Mouse (Mus musculus): ENCODE measurements around the gene Cap2. TPM values are rescaled to one million over a fixed set of nuclear protein-coding genes. Genes with fewer than 3 reads are reported as not detected.

The Cap2 gene
- polyA plus RNA-seq, 1 experiment from 2014 or later, result 15.9 TPM

DNA sequence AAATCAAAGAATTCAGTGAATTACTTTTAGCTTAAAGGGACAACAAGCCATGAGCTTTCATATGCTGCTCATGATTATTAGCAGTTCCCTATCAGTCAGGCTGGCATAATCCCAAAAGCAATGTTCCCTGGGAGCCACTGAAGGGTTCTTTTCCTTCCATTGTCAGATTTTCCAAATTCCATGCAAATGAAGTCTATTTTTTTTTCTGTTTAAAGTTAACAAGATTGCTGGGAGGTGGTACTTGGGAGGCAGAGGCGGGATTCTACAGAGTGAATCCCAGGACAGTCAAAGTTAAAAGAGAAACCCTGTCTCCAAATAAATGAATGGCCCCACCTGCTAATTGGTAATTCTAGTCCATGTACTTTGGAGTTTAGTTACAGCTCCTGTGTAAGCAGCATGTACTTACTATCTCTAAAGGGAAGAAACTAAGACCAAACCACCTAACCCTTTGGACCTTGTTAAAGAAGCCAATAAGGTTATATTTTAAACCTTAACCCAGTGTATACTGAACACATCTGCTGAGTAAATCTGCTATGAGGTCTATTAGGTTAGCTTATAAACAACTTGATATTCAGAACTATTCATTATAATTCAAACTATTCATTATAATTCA lies 193.8 kb downstream of the Cap2 start:
- Histone ChIP-seq H3K27ac (ENCODE audit: low read length) (no peak overlapping the region), H3K4me3 (ENCODE audit: low read depth, low read length) (no peak overlapping the region), H3K9ac (ENCODE audit: low read depth, low read length) (no peak overlapping the region), H3K9me3 (replicated peaks; ENCODE audit: control insufficient read depth, low read length, poor library complexity, severe bottlenecking) (no peaks in the 10 kb centered on the region), H3K4me1 (ENCODE audit: control insufficient read depth, insufficient read depth, low read length) (no peaks in the 10 kb centered on the region), H3K27me3 (ENCODE audit: control insufficient read depth, insufficient read depth, low read depth, low read length) (no peaks in the 10 kb centered on the region), H3K4me2 (ENCODE audit: low read length) (no peak overlapping the region), H3K36me3 (ENCODE audit: control insufficient read depth, insufficient read depth, low read length) (peaks cover 7% of the 10 kb centered on the region; the same call in 1 of the 2 replicates)
- ATAC-seq, result no peak
- WGBS, result 44% methylated on average over 1 of the region's 1 CpGs

DNA sequence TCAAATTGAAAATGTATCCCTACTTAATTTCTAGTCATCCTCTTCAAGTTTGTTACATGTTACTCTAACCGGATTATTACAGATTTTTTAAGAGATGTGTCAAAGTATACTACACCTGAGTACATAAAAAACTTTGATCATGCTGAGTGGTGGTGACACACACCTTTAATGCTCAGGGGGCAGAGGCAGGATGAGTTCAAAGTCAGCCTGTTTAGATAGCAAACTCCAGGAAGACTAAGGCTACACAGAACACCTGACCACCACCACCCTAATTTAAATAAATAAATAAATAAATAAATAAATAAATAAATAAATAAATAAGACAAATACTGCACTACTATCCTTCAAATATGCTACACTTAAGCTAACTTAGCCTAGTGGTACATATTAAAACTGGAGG lies 194.3 kb downstream of the Cap2 start:
- Histone ChIP-seq H3K4me1 (ENCODE audit: control insufficient read depth, insufficient read depth, low read length) (no peaks in the 10 kb centered on the region), H3K27ac (ENCODE audit: low read length) (no peak overlapping the region), H3K9me3 (replicated peaks; ENCODE audit: control insufficient read depth, low read length, poor library complexity, severe bottlenecking) (no peaks in the 10 kb centered on the region), H3K27me3 (ENCODE audit: control insufficient read depth, insufficient read depth, low read depth, low read length) (no peaks in the 10 kb centered on the region), H3K9ac (ENCODE audit: low read depth, low read length) (no peak overlapping the region), H3K4me2 (ENCODE audit: low read length) (no peak overlapping the region), H3K36me3 (ENCODE audit: control insufficient read depth, insufficient read depth, low read length) (peaks cover 6% of the 10 kb centered on the region; the same call in 1 of the 2 replicates), H3K4me3 (ENCODE audit: low read depth, low read length) (no peak overlapping the region)
- ATAC-seq, result no peak
- WGBS, result 98% methylated on average over 1 of the region's 1 CpGs

DNA sequence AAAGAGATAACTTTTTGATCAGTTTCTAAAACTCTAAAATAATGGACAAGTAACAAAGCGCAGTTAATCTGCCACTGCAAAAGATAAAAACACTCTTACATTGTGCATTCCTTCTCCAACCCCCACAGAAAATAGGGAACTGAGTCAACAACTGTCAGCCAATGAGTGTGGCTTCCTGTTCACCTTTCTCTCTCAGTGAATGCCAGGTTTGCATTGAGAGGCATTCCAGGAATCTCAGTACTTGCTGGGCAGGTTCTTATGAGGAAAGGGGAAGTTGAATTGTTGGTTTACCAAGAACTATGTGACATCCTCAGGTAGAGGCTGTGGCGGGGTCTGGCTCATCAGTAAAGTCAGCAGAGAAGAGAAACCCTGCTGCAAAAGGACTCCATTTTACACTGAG lies 195.1 kb downstream of the Cap2 start:
- Histone ChIP-seq H3K4me3 (ENCODE audit: low read depth, low read length) (no peak overlapping the region), H3K4me2 (ENCODE audit: low read length) (no peak overlapping the region), H3K27me3 (ENCODE audit: control insufficient read depth, insufficient read depth, low read depth, low read length) (no peaks in the 10 kb centered on the region), H3K4me1 (ENCODE audit: control insufficient read depth, insufficient read depth, low read length) (no peaks in the 10 kb centered on the region), H3K9ac (ENCODE audit: low read depth, low read length) (no peak overlapping the region), H3K9me3 (replicated peaks; ENCODE audit: control insufficient read depth, low read length, poor library complexity, severe bottlenecking) (no peaks in the 10 kb centered on the region), H3K36me3 (ENCODE audit: control insufficient read depth, insufficient read depth, low read length) (peaks cover 4% of the 10 kb centered on the region; the same call in 1 of the 2 replicates), H3K27ac (ENCODE audit: low read length) (no peak overlapping the region)
- ATAC-seq, result no peak
- WGBS, result 97% methylated on average over 2 of the region's 2 CpGs

DNA sequence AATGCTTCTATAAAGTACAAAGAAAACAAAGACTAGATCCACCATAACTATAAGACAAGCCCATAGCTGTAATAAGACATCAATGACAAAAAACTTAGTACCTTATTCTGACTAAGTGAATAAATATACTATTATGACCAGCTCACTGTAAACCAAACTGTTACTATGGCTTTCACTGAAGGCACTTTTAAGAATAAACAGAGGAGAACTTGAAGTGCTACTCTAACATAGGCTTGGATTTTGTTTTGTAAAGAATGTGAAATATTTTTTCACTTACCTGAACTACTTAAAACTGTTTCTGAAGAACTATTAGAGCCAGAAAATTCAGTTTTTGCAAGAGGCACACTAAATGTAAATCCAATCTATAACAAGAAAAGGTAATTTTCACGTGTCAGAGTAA lies 197.7 kb downstream of the Cap2 start:
- H3K36me3 ChIP-seq (ENCODE audit: control insufficient read depth, insufficient read depth, low read length), result 0 out of 2 replicates have a peak, but pooled peaks cover 4% of the 10 kb centered on the region
- H3K9me3 ChIP-seq (replicated peaks; ENCODE audit: control insufficient read depth, low read length, poor library complexity, severe bottlenecking), result no peaks in the 10 kb centered on the region
- no peaks in the 10 kb centered on the region for H3K4me1 ChIP-seq (ENCODE audit: control insufficient read depth, insufficient read depth, low read length)
- 91% methylated on average over 1 of the region's 1 CpGs for WGBS
- H3K9ac ChIP-seq (ENCODE audit: low read depth, low read length), result no peak overlapping the region
- no peak overlapping the region for H3K4me3 ChIP-seq (ENCODE audit: low read depth, low read length)
- no peak for ATAC-seq
- no peak overlapping the region for H3K27ac ChIP-seq (ENCODE audit: low read length)
- H3K27me3 ChIP-seq (ENCODE audit: control insufficient read depth, insufficient read depth, low read depth, low read length), result no peaks in the 10 kb centered on the region
- no peak overlapping the region for H3K4me2 ChIP-seq (ENCODE audit: low read length)

Other genes starting within 250 kb of the Cap2 start
- gene Stmnd1, start 228.1 kb upstream of the Cap2 start, polyA plus RNA-seq (2015; fragmentation: Nextera tagmentation; extraction: Ambion mirVana), result not detected in 2 replicates
- gene Rbm24, start 83.4 kb upstream of the Cap2 start, polyA plus RNA-seq (2015; fragmentation: Nextera tagmentation; extraction: Ambion mirVana), result 3.4 and 4.8 TPM in 2 replicates
- gene Fam8a1, start 167.7 kb downstream of the Cap2 start, polyA plus RNA-seq (2015; fragmentation: Nextera tagmentation; extraction: Ambion mirVana), result 19.6 and 22.3 TPM in 2 replicates
- 19.1 and 19.8 TPM in 2 replicates for gene Nup153, start 226.1 kb downstream of the Cap2 start, polyA plus RNA-seq (2015; fragmentation: Nextera tagmentation; extraction: Ambion mirVana)

Measured in midbrain, embryonic 16.5 days (tissue).